Mouse (Mus musculus): Measurements from ENCODE around the gene P4htm. TPM values are rescaled to one million over a fixed set of nuclear protein-coding genes. Genes with fewer than 3 reads are reported as not detected.

Gene P4htm
- polyA plus RNA-seq (2015; fragmentation: Nextera tagmentation; extraction: Ambion mirVana), result 2.8 and 2.9 TPM in 2 replicates

GRCm38 (mm10) chr9:108596998-108597764 is at the start of gene P4htm:
Gene P4htm, minus strand, starts transcription at chr9:108597667.
- H3K4me2 ChIP-seq (replicated peaks; ENCODE audit: low read depth), result peak within 1 kb of the TSS; percentile 86
- H3K9me3 ChIP-seq (ENCODE audit: control insufficient read depth), result no peaks in the 10 kb centered on the region
- H3K27me3 ChIP-seq (replicated peaks; ENCODE audit: control insufficient read depth, insufficient read depth, low read length), result no peaks in the 10 kb centered on the region
- peak within 1 kb of the TSS; percentile 18 for H3K9ac ChIP-seq (ENCODE audit: low read depth, low read length)
- no peaks in the 10 kb centered on the region for H3K36me3 ChIP-seq (ENCODE audit: control insufficient read depth, insufficient read depth)
- ATAC-seq, result peak; percentile 37; the same call in 1 of the 2 replicates
- no peaks in the 10 kb centered on the region for H3K4me1 ChIP-seq (replicated peaks; ENCODE audit: control insufficient read depth, insufficient read depth, low read length)
- H3K4me3 ChIP-seq (ENCODE audit: low read depth, low read length), result peak within 1 kb of the TSS; percentile 57
- no peak within 1 kb of the TSS for H3K27ac ChIP-seq (ENCODE audit: low read depth, low read length)
- 3% methylated on average over 69 of the region's 69 CpGs for WGBS
- TF ChIP-seq CTCF (IDR thresholded peaks at IDR 0.05; ENCODE audit: low read depth), result peak; percentile 15; the same call in 1 of the 2 replicates

DNA sequence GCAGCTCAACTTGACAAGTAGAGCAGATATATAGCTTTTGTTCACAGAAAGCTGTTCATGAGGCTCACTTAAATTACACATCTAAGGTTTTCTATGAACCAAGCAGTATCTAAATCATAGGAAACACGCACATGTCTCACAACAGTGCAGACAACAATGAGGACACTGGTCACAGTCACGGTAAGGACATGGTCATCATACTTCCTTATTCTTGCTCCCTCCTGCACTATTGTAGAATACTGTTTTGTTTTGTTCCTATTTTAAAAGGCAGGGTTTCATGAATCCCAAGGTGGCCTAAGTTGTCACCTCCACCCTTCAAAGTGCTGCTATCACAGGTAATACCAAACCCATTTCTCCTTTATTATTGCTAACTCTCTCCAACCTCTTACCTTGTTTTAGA is 42.4 kb upstream of the P4htm start:
- 87% methylated on average over 2 of the region's 2 CpGs for WGBS
- Histone ChIP-seq H3K4me1 (replicated peaks; ENCODE audit: control insufficient read depth, insufficient read depth, low read length) (no peaks in the 10 kb centered on the region), H3K9ac (ENCODE audit: low read depth, low read length) (no peak overlapping the region), H3K36me3 (ENCODE audit: control insufficient read depth, insufficient read depth) (peaks cover 24% of the 10 kb centered on the region), H3K4me2 (replicated peaks; ENCODE audit: low read depth) (no peak overlapping the region), H3K27me3 (replicated peaks; ENCODE audit: control insufficient read depth, insufficient read depth, low read length) (no peaks in the 10 kb centered on the region), H3K9me3 (ENCODE audit: control insufficient read depth) (no peaks in the 10 kb centered on the region), H3K4me3 (ENCODE audit: low read depth, low read length) (no peak overlapping the region), H3K27ac (ENCODE audit: low read depth, low read length) (no peak overlapping the region)
- no peak for TF ChIP-seq CTCF (IDR thresholded peaks at IDR 0.05; ENCODE audit: low read depth)
- ATAC-seq, result no peak

DNA sequence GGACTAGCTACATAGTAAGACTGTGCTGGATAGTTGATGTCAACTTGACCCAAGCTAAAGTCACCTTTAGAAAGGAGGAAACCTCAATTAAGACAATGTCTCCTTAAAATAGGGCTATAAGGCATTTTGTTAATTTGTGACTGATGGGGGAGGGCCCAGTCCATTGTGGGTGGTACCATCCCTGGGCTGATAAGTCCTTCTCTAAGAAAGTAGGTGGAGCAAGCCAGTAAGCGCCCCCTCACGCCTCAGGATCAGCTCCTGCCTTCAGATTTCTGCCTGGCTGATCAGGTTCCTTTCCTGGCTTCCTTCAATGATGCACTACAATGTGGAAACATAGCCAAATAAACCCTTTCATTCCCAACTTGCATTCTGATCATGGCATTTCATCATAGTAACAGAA is 37.9 kb upstream of the P4htm start:
- no peaks in the 10 kb centered on the region for H3K27me3 ChIP-seq (replicated peaks; ENCODE audit: control insufficient read depth, insufficient read depth, low read length)
- no peak for TF ChIP-seq CTCF (IDR thresholded peaks at IDR 0.05; ENCODE audit: low read depth)
- H3K9me3 ChIP-seq (ENCODE audit: control insufficient read depth), result no peaks in the 10 kb centered on the region
- no peaks in the 10 kb centered on the region; the same call in 1 of the 2 replicates for H3K4me1 ChIP-seq (replicated peaks; ENCODE audit: control insufficient read depth, insufficient read depth, low read length)
- H3K36me3 ChIP-seq (ENCODE audit: control insufficient read depth, insufficient read depth), result no peaks in the 10 kb centered on the region; the same call in 1 of the 2 replicates
- no peak for ATAC-seq
- WGBS, result 61% methylated on average over 2 of the region's 2 CpGs
- H3K4me3 ChIP-seq (ENCODE audit: low read depth, low read length), result no peak overlapping the region
- no peak overlapping the region for H3K9ac ChIP-seq (ENCODE audit: low read depth, low read length)
- no peak overlapping the region for H3K4me2 ChIP-seq (replicated peaks; ENCODE audit: low read depth)
- H3K27ac ChIP-seq (ENCODE audit: low read depth, low read length), result no peak overlapping the region

- no peak overlapping the region for H3K4me2 ChIP-seq (replicated peaks; ENCODE audit: low read depth)
- no peak overlapping the region for H3K9ac ChIP-seq (ENCODE audit: low read depth, low read length)
- H3K4me1 ChIP-seq (replicated peaks; ENCODE audit: control insufficient read depth, insufficient read depth, low read length), result no peaks in the 10 kb centered on the region; the same call in 1 of the 2 replicates
- no peak overlapping the region for H3K4me3 ChIP-seq (ENCODE audit: low read depth, low read length)
- H3K27ac ChIP-seq (ENCODE audit: low read depth, low read length), result no peak overlapping the region
- H3K36me3 ChIP-seq (ENCODE audit: control insufficient read depth, insufficient read depth), result peaks cover 8% of the 10 kb centered on the region; the same call in 1 of the 2 replicates
- WGBS, result 76% methylated on average over 2 of the region's 2 CpGs
- H3K27me3 ChIP-seq (replicated peaks; ENCODE audit: control insufficient read depth, insufficient read depth, low read length), result no peaks in the 10 kb centered on the region
- H3K9me3 ChIP-seq (ENCODE audit: control insufficient read depth), result no peaks in the 10 kb centered on the region
- no peak for TF ChIP-seq CTCF (IDR thresholded peaks at IDR 0.05; ENCODE audit: low read depth)
- ATAC-seq, result no peak
Observed at GRCm38 (mm10) chr9:108633846-108634245, 36.4 kb upstream of the P4htm start.

DNA sequence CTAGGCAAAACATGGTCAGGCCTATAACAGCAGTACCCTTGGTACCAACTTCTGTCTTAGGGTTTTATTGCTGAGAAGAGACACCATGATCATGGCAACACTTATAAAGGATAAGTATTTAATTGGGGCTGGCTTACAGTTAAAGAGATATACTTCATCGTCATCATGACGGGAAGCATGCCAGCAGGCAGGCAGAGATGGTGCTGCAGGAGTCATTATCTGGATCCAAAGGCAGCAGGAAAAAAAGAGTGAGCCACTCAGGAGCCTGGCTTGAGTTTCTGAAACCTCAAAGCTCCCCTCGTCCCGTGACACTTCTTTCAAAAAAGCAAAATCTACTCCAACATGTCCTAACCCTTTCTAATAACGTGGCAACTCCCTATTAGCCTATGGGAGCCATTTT is 34.9 kb upstream of the P4htm start:
- Histone ChIP-seq H3K4me2 (replicated peaks; ENCODE audit: low read depth) (no peak overlapping the region), H3K36me3 (ENCODE audit: control insufficient read depth, insufficient read depth) (peaks cover 13% of the 10 kb centered on the region; the same call in 1 of the 2 replicates), H3K27me3 (replicated peaks; ENCODE audit: control insufficient read depth, insufficient read depth, low read length) (no peaks in the 10 kb centered on the region), H3K27ac (ENCODE audit: low read depth, low read length) (no peak overlapping the region), H3K4me1 (replicated peaks; ENCODE audit: control insufficient read depth, insufficient read depth, low read length) (no peaks in the 10 kb centered on the region; the same call in 1 of the 2 replicates), H3K9ac (ENCODE audit: low read depth, low read length) (no peak overlapping the region), H3K9me3 (ENCODE audit: control insufficient read depth) (no peaks in the 10 kb centered on the region), H3K4me3 (ENCODE audit: low read depth, low read length) (no peak overlapping the region)
- WGBS, result 84% methylated on average over 5 of the region's 5 CpGs
- no peak for ATAC-seq
- no peak for TF ChIP-seq CTCF (IDR thresholded peaks at IDR 0.05; ENCODE audit: low read depth)

DNA sequence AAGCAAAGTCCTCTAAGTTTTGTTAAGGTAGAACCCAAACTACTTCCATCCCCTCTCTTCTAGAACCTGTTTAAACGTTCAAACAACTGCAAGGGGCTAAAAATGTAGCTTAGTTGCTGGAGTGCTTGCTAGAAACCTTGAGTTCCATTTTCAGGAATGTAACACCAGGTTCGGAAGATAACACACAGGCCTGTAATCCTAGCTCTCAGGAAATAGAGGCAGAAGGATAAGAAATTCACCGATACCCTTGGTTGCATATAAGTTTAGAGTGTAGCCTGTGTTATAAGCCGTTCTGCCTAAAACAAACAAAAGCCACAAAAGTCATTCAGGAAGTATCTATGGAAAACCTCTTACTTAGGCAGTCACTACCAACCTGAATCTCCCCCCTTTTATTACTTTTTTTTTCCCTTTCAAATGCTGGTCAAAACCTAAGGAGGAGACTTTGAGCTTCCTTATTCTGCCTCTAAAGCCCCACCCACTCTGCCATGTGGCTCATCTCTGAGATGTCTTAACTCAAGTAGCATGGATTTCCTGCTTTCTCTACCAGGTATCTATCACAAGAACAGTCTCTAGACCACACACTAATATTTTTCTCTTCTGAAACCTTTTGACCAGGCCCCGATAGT is 34.3 kb upstream of the P4htm start:
- Histone ChIP-seq H3K9ac (ENCODE audit: low read depth, low read length) (no peak overlapping the region), H3K9me3 (ENCODE audit: control insufficient read depth) (no peaks in the 10 kb centered on the region), H3K27ac (ENCODE audit: low read depth, low read length) (no peak overlapping the region), H3K4me3 (ENCODE audit: low read depth, low read length) (no peak overlapping the region), H3K4me1 (replicated peaks; ENCODE audit: control insufficient read depth, insufficient read depth, low read length) (no peaks in the 10 kb centered on the region; the same call in 1 of the 2 replicates), H3K27me3 (replicated peaks; ENCODE audit: control insufficient read depth, insufficient read depth, low read length) (no peaks in the 10 kb centered on the region), H3K36me3 (ENCODE audit: control insufficient read depth, insufficient read depth) (peaks cover 13% of the 10 kb centered on the region; the same call in 1 of the 2 replicates), H3K4me2 (replicated peaks; ENCODE audit: low read depth) (no peak overlapping the region)
- no peak for TF ChIP-seq CTCF (IDR thresholded peaks at IDR 0.05; ENCODE audit: low read depth)
- WGBS, result 49% methylated on average over 5 of the region's 5 CpGs
- peak; percentile 64; the same call in 1 of the 2 replicates for ATAC-seq

All from intestine, postnatal 0 days (tissue).